Mouse (Mus musculus) thymus, adult 2 months (tissue): ENCODE measurements around the gene Zfp3.

Experiments used
- CTCF ChIP-seq: fragments of 200-500 bp; IDR thresholded peaks from 2 replicates; pipeline ENCODE4 v1.5.1; 2012; ENCODE audit warnings: mild to moderate bottlenecking, control low read depth, low read length, moderate library complexity, borderline replicate concordance; ENCODE audit not compliant: control insufficient read depth, poor library complexity, insufficient read depth; ENCODE audit errors: extremely low read depth
- POLR2A ChIP-seq: fragments of 200-500 bp; IDR thresholded peaks from 2 replicates; pipeline ENCODE4 v1.6.1; 2012; ENCODE audit warnings: mild to moderate bottlenecking, low read length, control low read depth, moderate library complexity; ENCODE audit not compliant: control insufficient read depth, poor library complexity, insufficient read depth; ENCODE audit errors: extremely low read depth

GRCm38 (mm10) chr11:70787052-70787451, 23.0 kb downstream of the Zfp3 start:
- TF ChIP-seq CTCF (no peak), POLR2A (no peak)
